Mouse (Mus musculus) megakaryocyte progenitor cell, adult 5-6 weeks (primary cell): Measurements from ENCODE around the gene Spred2. TPM values are rescaled to one million over a fixed set of nuclear protein-coding genes. Genes with fewer than 3 reads are reported as not detected.

Source experiments
- ATAC-seq: replicated peaks from 2 replicates; pipeline ENCODE4 v1.8.0; 2016; ENCODE audit warnings: mild to moderate bottlenecking, moderate TSS enrichment, inconsistent platforms; ENCODE audit not compliant: poor library complexity
- total RNA-seq, 2 experiments: library from RNA; stranded (forward) in 1 of 2; stranded (reverse) in 1 of 2; fragments of 157-497, 149-512 nt in 1 of 2; fragments of 200-1000 nt in 1 of 2; gene quantifications; 2 replicates each; pipeline versions ENCODE4 v1.2.3 to v1.2.4; 2015 to 2017

Spred2 gene
- 16.9 and 20.7 TPM in 2 replicates for total RNA-seq (2015)
- 4.4 and 5.0 TPM in 2 replicates for total RNA-seq (2017)

DNA sequence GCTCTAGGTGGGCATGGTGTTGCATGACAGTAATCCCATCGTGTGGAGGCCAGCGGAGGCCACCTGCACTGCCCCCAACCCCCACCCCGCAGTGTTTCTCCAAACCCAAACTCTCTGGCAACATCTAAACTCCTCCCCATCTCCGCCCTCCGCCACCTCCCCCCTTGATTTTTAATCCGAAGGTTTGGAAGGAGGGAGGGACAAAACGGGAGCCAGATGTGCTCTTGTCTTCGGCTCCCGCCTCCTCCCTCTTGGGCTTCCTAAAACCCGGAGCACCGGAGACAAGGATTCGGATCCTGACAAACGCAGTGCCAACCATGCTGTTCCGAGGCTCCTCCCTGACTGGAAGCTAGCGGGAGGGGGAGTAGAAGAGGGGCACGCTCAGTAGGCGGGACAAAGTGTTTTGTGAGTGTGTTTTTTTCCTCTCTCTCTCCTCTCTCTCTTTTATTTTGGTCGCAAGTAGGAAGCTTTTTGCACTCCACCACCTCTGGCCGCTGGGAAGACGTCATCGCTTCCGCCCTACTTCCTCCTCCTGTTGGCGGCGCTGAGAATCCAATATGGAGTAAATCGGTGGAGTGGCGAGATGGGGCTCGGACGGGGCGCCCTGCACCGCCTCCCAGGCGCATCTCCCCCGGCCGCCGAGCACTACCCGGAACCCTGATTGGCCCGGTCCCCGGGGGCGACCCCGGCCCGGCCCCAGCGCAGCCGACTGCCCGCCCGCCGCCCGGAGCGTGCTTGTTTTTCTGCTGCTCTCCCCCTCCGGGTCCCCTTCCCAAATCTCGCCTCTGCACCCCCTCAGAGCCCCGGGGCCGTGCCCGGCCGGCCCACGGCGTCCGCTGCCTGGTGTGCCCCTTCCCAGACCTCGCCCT lies at the start of gene Spred2:
Gene Spred2 (plus strand): TSS at position 488 of the 869 bp plus-strand sequence.
- ATAC-seq = peak; percentile 34

DNA sequence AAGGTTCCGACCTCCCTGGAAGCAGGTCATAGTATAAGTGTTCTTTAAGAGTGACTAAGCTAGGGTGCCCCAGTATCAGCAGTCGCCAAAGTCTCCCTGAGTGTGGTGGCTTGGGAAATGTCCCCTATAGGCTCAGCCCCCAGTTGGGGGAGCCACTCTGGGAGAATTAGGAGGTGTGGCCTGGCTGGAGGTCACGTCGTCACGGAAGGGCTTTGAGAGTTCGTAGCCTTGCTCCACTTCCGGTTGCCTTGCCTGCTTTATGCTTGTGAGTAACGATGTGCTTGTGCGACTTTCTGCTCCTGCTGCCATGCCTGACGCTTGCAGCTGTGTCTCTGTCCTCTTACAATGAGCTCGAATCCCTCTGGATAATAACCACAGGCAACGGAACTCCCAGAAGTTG lies 48.6 kb upstream of the Spred2 start:
- ATAC-seq = no peak

- no peak for ATAC-seq
Measured at GRCm38 (mm10) chr11:19875964-19876363, 48.2 kb upstream of the Spred2 start.

DNA sequence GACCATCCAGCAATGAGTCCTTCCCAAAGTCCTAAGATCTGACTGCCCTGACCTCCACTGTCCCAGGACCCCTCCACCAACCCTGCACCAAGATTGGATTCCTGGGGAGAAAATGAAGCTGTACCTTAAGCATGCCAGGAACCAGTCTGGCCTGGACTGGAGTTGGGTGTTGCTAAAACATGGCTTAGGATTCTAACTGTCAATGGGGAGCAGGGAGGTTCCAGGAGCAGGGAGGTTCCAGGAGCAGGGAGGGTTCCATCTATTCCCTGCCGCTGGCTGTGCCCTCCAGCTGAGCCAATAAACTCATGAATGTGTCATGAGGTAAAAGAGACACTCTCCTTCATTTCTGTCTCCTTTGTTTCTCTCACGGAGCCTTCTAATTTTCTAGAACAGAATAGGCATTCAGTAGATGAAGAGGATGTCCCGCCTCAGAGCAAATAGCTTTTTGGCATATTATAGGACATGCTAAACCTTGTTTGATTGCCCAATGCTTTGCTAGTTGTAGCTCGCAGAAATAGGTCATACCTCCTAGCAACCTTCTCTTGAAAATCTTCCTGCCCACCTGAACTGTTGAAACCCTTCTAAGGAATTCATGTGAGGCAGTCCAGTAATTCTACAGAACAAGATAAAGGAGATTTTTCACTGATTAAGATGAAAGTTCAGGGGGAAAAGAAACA lies 46.8 kb upstream of the Spred2 start:
- ATAC-seq = no peak

- no peak for ATAC-seq
Measured at GRCm38 (mm10) chr11:19881342-19881741, 42.8 kb upstream of the Spred2 start.

GRCm38 (mm10) chr11:19890700-19891406 lies 33.3 kb upstream of the Spred2 start:
- ATAC-seq = peak; percentile 44

- no peak for ATAC-seq
Measured at GRCm38 (mm10) chr11:19893233-19893632, 30.9 kb upstream of the Spred2 start.

- ATAC-seq = no peak
Measured at GRCm38 (mm10) chr11:19899621-19900020, 24.6 kb upstream of the Spred2 start.

DNA sequence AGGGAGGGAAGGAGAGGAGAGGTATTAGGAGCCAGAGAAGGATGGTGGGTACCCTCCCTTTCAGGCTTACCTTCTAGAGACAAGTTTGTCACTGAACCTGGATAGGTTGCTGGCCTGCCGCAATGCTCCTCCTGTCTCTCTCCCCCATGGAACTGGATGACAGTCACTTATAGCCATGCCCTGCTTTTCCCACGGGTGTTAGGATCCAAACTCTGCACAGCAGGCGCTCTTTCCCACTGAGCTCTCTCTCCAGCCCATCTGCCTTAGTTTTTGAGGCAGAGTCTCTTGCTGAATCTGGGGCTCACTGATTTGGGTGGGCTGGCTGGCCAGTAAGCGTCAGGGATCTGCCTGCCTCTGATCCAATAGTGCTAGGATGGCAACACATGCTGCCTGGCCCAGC lies 23.5 kb upstream of the Spred2 start:
- ATAC-seq = no peak

GRCm38 (mm10) chr11:19911216-19911615 lies 13.0 kb upstream of the Spred2 start:
- ATAC-seq = no peak

DNA sequence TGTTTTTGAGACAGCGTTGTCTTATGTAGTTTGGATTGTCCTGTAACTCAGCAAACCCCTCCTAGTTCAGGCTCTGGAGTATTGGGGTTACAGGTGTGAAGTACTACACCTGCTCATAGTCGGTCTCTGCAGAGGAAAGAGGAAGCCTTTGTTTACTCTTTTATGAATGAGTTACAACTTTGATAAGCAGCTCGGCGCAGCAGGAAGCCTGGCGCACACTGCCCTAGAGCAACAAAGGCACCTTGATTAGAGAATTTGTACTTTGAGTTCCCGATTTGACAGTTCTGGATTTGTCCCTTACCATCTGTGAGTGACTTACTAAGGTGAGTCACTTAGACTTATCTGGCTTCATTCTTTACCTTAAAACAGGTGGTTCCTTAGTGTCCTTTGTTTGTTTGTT lies 12.0 kb upstream of the Spred2 start:
- no peak for ATAC-seq

DNA sequence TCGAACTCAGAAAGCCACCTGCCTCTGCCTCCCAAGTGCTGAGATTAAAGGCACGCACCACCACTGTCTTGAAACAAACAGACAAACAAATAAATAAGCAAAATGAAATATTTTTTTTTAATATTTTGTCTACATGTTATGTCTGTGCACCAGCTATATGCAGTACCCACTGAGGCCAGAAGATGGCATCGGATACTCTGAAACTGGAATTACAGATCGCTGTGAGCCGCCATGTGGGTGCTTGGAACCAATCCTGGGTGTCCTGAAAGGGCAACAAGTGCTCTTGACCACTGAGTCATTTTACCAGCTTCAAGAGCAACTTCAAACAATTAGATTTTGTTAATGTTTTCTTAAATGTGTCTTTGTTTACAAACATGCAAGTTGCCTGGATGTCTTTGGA lies 11.5 kb upstream of the Spred2 start:
- 0 out of 2 replicates have a peak, but pooled peaks have one; percentile 46 for ATAC-seq

GRCm38 (mm10) chr11:19913761-19914160 lies 10.4 kb upstream of the Spred2 start:
- no peak for ATAC-seq

- ATAC-seq = no peak
Measured at GRCm38 (mm10) chr11:19917381-19918245, 6.6 kb upstream of the Spred2 start.

DNA sequence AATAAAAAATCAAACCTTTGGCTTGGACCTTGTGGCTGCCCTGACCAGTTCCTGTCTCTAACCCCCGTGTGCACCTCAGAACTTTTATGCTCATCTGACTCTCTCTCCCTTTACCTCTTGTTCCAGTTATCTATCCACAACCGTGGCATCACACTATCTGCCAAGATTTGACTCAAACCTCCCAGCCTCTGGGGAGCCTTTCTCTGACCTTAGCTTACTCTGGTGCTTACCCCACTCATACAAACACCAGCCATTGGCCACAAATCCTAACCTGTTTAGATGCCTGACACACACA lies 6.0 kb upstream of the Spred2 start:
- no peak for ATAC-seq

- 0 out of 2 replicates have a peak, but pooled peaks have one; percentile 1 for ATAC-seq
Measured at GRCm38 (mm10) chr11:19919460-19919784, 4.8 kb upstream of the Spred2 start.

DNA sequence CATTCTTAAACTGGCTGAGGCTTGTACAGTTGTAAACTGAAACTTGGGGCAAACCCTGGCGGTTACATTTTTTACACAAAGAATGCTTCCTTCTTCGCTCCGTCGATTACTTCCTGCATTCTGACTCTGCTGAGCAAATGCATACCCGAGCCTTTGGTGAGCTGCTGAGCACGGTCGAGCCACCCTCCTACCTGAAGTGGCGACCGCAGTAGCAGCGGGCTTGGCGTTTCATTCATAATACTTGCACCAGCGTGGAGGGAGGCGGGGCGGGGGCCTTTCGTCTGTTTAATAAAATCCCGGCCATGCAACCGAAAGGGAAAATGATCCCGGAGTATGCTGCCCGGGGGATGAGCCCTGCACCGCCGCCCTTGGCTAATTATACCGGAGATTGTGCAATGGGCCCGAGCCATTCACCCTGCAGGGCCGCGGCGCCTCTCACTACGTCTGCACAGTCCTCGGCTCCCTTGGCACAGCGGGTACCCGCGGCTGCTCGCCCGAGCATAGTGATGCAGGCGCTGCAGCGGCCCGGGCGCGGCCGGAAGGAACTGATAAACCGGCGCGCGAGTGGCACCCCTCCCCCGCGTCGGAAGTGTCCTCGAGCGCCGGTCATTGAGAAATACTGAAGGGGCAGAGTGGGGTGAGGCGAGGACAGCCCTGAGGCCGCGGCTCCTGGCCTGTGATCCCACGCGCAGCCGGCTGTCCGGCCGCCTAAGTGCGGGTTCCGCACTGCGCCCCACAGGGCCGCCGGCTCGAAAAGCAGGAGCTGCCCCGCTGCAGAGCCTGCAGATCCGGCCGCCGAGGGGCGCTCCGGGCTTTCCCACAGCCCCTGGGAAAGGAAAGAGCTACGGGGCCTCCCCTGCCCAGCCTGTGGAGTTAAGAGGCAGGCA lies 4.1 kb upstream of the Spred2 start:
- ATAC-seq = peak; percentile 60

- no peak for ATAC-seq
Measured at GRCm38 (mm10) chr11:19921723-19922122, 2.5 kb upstream of the Spred2 start.

DNA sequence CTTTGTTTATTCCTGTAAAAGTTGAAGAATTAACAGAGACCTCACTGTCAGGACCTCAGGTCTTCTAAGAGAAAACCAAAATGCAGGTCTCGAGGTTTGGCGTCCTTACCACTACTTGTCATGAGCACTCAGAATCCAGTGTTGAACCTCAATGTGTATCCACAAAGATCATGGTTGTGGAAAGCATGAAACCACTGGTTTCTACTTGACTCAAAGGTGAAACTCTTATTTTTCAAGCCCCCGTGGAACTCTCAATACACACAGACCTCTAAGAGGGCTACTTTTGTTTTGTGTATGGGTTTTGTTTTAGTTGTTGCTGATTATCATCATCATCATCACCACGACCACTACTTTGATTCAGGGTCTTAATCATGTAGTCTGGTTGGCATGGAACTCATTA lies 2.0 kb upstream of the Spred2 start:
- ATAC-seq = no peak

DNA sequence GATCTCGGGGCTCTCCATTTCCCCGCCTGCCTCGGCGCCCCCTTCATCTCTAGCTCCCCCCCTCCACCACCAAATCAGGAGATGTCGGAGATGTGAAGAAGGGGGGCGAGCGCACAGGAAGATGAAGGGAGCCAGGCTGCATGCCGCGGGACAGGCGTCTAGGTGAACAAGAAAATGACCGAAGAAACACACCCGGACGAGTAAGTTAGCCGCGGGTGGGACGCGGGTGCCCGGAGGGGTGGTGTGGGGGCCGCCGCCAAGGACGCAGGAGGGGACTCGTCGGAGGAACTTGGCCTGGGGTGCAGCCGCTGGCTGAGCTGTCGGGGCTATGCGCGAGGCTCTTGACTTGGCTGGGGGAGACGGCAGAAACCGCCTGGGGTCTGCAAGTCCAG lies 578 bp downstream of the Spred2 start:
- ATAC-seq = no peak
